15 mouse cellular contexts compared by ENCODE assay signal in genomic region chr16:94180122-94180870, GRCm38 (mm10).
DNase-seq lines count a peak whose midpoint lies in the region; ATAC-seq and TF ChIP-seq lines count a peak whose summit lies in the region.
"Had no signal": no experiment of that assay in that cellular context is flagged by ENCODE, and none has a peak within 500 bp of the region (broad histone marks: within the 10 kb centered on the region; RNA-seq: fewer than 3 reads in every experiment).

No protein-coding gene starts in this region.

- peaks cover 4% of the 10 kb centered on the region; the same call in 1 of the 2 replicates for H3K4me1 ChIP-seq in neural tube, embryonic 11.5 days (ENCODE audit: control insufficient read depth, insufficient read depth, low read length)
- peaks cover 44% of the 10 kb centered on the region for H3K4me1 ChIP-seq in forebrain, embryonic 13.5 days
- H3K4me1 ChIP-seq in limb, embryonic 10.5 days, result peaks cover 29% of the 10 kb centered on the region

- TF ChIP-seq CTCF in left cerebral cortex, adult 2 months (IDR thresholded peaks at IDR 0.05), result no peak

- DNase-seq in neural tube, embryonic 11.5 days (ENCODE audit: low spot score), result peak; percentile 36
- DNase-seq in neural tube, embryonic 10.5 days (ENCODE audit: extremely low spot score, low spot score), result no peak
- no peak for DNase-seq in limb, embryonic 10.5 days (ENCODE audit: low spot score)
- DNase-seq in gastrocnemius, postnatal 36 days, result no peak
- no peak for DNase-seq in adrenal gland, postnatal 4 days (ENCODE audit: low spot score in 2 of 2)
- DNase-seq in cerebellum, adult 9-11 months, result no peak
- DNase-seq in left cerebral cortex, adult 2 months (ENCODE audit: extremely low spot score in 1 of 2, low spot score in 2 of 2), result no peak
- DNase-seq: adrenal gland, postnatal 14 days; cerebellum, adult 11-12 months; gastrocnemius, adult 2 months; kidney, adult 18-20 months; right cerebral cortex, postnatal 4 days had no signal

- no peak overlapping the region; the same call in 1 of the 2 replicates for H3K9ac ChIP-seq in neural tube, embryonic 11.5 days (ENCODE audit: low read length)
- 0 out of 2 replicates have a peak overlapping the region, but pooled peaks have one; percentile 9 for H3K9ac ChIP-seq in forebrain, embryonic 13.5 days
- H3K9ac ChIP-seq: heart, embryonic 15.5 days; limb, embryonic 13.5 days had no signal

- intact Hi-C loops in gastrocnemius, postnatal 36 days (cut with DNase I), result no loop called here
- intact Hi-C loops in left cerebral cortex, adult 2 months (cut with DNase I), result no loop called here

- no peaks in the 10 kb centered on the region for H3K9me3 ChIP-seq in neural tube, embryonic 11.5 days (ENCODE audit: control insufficient read depth, low read length)
- no peaks in the 10 kb centered on the region for H3K9me3 ChIP-seq in forebrain, embryonic 13.5 days (replicated peaks)
- no peaks in the 10 kb centered on the region for H3K9me3 ChIP-seq in limb, embryonic 10.5 days (replicated peaks)
- H3K9me3 ChIP-seq: heart, embryonic 15.5 days; limb, embryonic 13.5 days had no signal

- peak overlapping the region; percentile 11; the same call in 1 of the 2 replicates for H3K4me2 ChIP-seq in neural tube, embryonic 11.5 days (ENCODE audit: low read depth)
- H3K4me2 ChIP-seq in forebrain, embryonic 13.5 days, result peak overlapping the region; percentile 53
- H3K4me2 ChIP-seq: heart, embryonic 15.5 days had no signal

- WGBS in neural tube, embryonic 11.5 days, result 43% methylated on average over 12 of the region's 12 CpGs
- 10% methylated on average over 12 of the region's 12 CpGs for WGBS in forebrain, embryonic 13.5 days
- 43% methylated on average over 12 of the region's 12 CpGs for WGBS in limb, embryonic 10.5 days

- H3K36me3 ChIP-seq in neural tube, embryonic 11.5 days (ENCODE audit: control insufficient read depth, insufficient read depth, low read length), result no peaks in the 10 kb centered on the region
- no peaks in the 10 kb centered on the region for H3K36me3 ChIP-seq in forebrain, embryonic 13.5 days (ENCODE audit: poor library complexity, severe bottlenecking)
- no peaks in the 10 kb centered on the region for H3K36me3 ChIP-seq in limb, embryonic 10.5 days
- H3K36me3 ChIP-seq: heart, embryonic 15.5 days; limb, embryonic 13.5 days had no signal

- no peak overlapping the region for H3K27ac ChIP-seq in neural tube, embryonic 11.5 days (ENCODE audit: low read depth, low read length)
- H3K27ac ChIP-seq in forebrain, embryonic 13.5 days, result peak overlapping the region; percentile 52
- peak overlapping the region; percentile 42; the same call in 1 of the 2 replicates for H3K27ac ChIP-seq in limb, embryonic 10.5 days
- H3K27ac ChIP-seq in left cerebral cortex, adult 2 months, result no peak overlapping the region
- H3K27ac ChIP-seq: gastrocnemius, adult 2 months; heart, embryonic 15.5 days; limb, embryonic 13.5 days had no signal

- H3K27me3 ChIP-seq in neural tube, embryonic 11.5 days (ENCODE audit: control insufficient read depth, insufficient read depth, low read length), result 0 out of 2 replicates have a peak, but pooled peaks cover 7% of the 10 kb centered on the region
- peaks cover 82% of the 10 kb centered on the region for H3K27me3 ChIP-seq in forebrain, embryonic 13.5 days
- H3K27me3 ChIP-seq in limb, embryonic 10.5 days (ENCODE audit: low read depth, poor library complexity, severe bottlenecking), result peaks cover 90% of the 10 kb centered on the region

- ATAC-seq in neural tube, embryonic 11.5 days (ENCODE audit: insufficient read depth, low FRiP score, low TSS enrichment), result no peak
- ATAC-seq in forebrain, embryonic 13.5 days, result peak; percentile 52; the same call in 1 of the 2 replicates

- no peak overlapping the region for H3K4me3 ChIP-seq in neural tube, embryonic 11.5 days (ENCODE audit: low read depth, low read length)
- peak overlapping the region; percentile 14; the same call in 1 of the 2 replicates for H3K4me3 ChIP-seq in forebrain, embryonic 13.5 days
- H3K4me3 ChIP-seq in limb, embryonic 10.5 days, result peak overlapping the region; percentile 25; the same call in 1 of the 2 replicates
- H3K4me3 ChIP-seq in left cerebral cortex, adult 2 months, result no peak overlapping the region
- H3K4me3 ChIP-seq: gastrocnemius, adult 2 months; heart, embryonic 15.5 days; limb, embryonic 13.5 days had no signal

Comparison
In these comparisons a context has a peak if more than half of its experiments do, and no peak if none do; other contexts are left out.
1. H3K27ac ChIP-seq: peak in forebrain, embryonic 13.5 days (single experiment) and limb, embryonic 10.5 days (single experiment); none in neural tube, embryonic 11.5 days (single experiment) and left cerebral cortex, adult 2 months (single experiment).
2. H3K4me3 ChIP-seq: peak in forebrain, embryonic 13.5 days (single experiment) and limb, embryonic 10.5 days (single experiment); none in neural tube, embryonic 11.5 days (single experiment) and left cerebral cortex, adult 2 months (single experiment).